In genomic region chr2:137821344-137821916, GRCm38 (mm10) we compare ENCODE assay signal across 12 mouse cellular contexts.
DNase-seq lines count a peak whose midpoint lies in the region; ATAC-seq lines count a peak whose summit lies in the region.
"Had no signal": no experiment of that assay in that cellular context is flagged by ENCODE, and none has a peak within 500 bp of the region (broad histone marks: within the 10 kb centered on the region; RNA-seq: fewer than 3 reads in every experiment).

No protein-coding gene starts in this region.

- H3K36me3 ChIP-seq in lung, embryonic 16.5 days (ENCODE audit: control insufficient read depth, insufficient read depth, low read length): no peaks in the 10 kb centered on the region
- H3K36me3 ChIP-seq: heart, embryonic 10.5 days; hindbrain, embryonic 15.5 days had no signal

- no peaks in the 10 kb centered on the region for H3K27me3 ChIP-seq in lung, embryonic 16.5 days (ENCODE audit: control insufficient read depth, insufficient read depth, low read depth, low read length)
- H3K27me3 ChIP-seq: hindbrain, embryonic 15.5 days had no signal

- no peak overlapping the region for H3K4me3 ChIP-seq in lung, embryonic 16.5 days (ENCODE audit: low read length)
- H3K4me3 ChIP-seq: heart, embryonic 10.5 days; hindbrain, embryonic 15.5 days had no signal

- DNase-seq in lung, adult 18-20 months: no peak
- peak; percentile 55 for DNase-seq in layer of hippocampus, adult 11-12 months (ENCODE audit: low spot score)
- peak; percentile 15 for DNase-seq in left cerebral cortex, adult 11 months (ENCODE audit: low spot score)
- peak; percentile 70 for DNase-seq in retina, postnatal 1 day
- no peak for DNase-seq in heart, postnatal 4 days
- DNase-seq: thymus, adult 18-20 months had no signal

- WGBS in lung, embryonic 16.5 days: 58% methylated on average over 5 of the region's 5 CpGs

- no peak overlapping the region for H3K4me2 ChIP-seq in lung, embryonic 16.5 days (ENCODE audit: low read depth, low read length)
- H3K4me2 ChIP-seq: hindbrain, embryonic 15.5 days had no signal

- no peaks in the 10 kb centered on the region; the same call in 1 of the 2 replicates for H3K4me1 ChIP-seq in lung, embryonic 16.5 days (replicated peaks; ENCODE audit: control insufficient read depth, insufficient read depth, low read length)
- H3K4me1 ChIP-seq: hindbrain, embryonic 15.5 days had no signal

- H3K9me3 ChIP-seq in lung, embryonic 16.5 days (ENCODE audit: control insufficient read depth, low read length): no peaks in the 10 kb centered on the region
- H3K9me3 ChIP-seq: heart, embryonic 10.5 days; hindbrain, embryonic 15.5 days had no signal

- peak; percentile 59; the same call in 1 of the 2 replicates for ATAC-seq in lung, embryonic 16.5 days (ENCODE audit: low read depth)
- ATAC-seq in monocyte, adult 5-6 weeks (replicated peaks; ENCODE audit: insufficient number of reproducible peaks, low FRiP score, low TSS enrichment, poor library complexity, severe bottlenecking): no peak

- no peak overlapping the region for H3K27ac ChIP-seq in lung, embryonic 16.5 days (ENCODE audit: low read length)
- H3K27ac ChIP-seq: heart, embryonic 10.5 days; hindbrain, embryonic 15.5 days; kidney, postnatal 0 days; liver, embryonic 14.5 days had no signal

- no peak overlapping the region for H3K9ac ChIP-seq in lung, embryonic 16.5 days (ENCODE audit: low read length)
- H3K9ac ChIP-seq: hindbrain, embryonic 15.5 days; liver, embryonic 14.5 days had no signal

Comparison
In these comparisons a context has a peak if more than half of its experiments do, and no peak if none do; other contexts are left out.
1. DNase-seq: peak in layer of hippocampus, adult 11-12 months (single experiment), left cerebral cortex, adult 11 months (single experiment) and retina, postnatal 1 day (single experiment); none in lung, adult 18-20 months (0 of 2) and heart, postnatal 4 days (single experiment).